Mouse (Mus musculus) left cerebral cortex, postnatal 36 days (tissue): ENCODE measurements around the gene Rhou. TPM values are rescaled to one million over a fixed set of nuclear protein-coding genes. Genes with fewer than 3 reads are reported as not detected.

ENCODE experiments used
- DNase-seq, 2 experiments: peaks; one replicate each; pipeline ENCODE4 v3.0.0; 2021 to 2022; ENCODE audit warnings: low spot score in 2 of 2, mixed read lengths in 1 of 2
- intact Hi-C: fragments of 180-260 bp; cut with DNase I; formaldehyde crosslinking; loops from one replicate; pipeline ENCODE4 v1.15.1; 2025
- total RNA-seq, 2 experiments: library from RNA; stranded (reverse); gene quantifications; 2 replicates each; pipeline ENCODE4 v1.2.3; 2021

The Rhou gene
- total RNA-seq, 2 experiments from 2014 or later: 41.6 to 49.0 TPM

DNA sequence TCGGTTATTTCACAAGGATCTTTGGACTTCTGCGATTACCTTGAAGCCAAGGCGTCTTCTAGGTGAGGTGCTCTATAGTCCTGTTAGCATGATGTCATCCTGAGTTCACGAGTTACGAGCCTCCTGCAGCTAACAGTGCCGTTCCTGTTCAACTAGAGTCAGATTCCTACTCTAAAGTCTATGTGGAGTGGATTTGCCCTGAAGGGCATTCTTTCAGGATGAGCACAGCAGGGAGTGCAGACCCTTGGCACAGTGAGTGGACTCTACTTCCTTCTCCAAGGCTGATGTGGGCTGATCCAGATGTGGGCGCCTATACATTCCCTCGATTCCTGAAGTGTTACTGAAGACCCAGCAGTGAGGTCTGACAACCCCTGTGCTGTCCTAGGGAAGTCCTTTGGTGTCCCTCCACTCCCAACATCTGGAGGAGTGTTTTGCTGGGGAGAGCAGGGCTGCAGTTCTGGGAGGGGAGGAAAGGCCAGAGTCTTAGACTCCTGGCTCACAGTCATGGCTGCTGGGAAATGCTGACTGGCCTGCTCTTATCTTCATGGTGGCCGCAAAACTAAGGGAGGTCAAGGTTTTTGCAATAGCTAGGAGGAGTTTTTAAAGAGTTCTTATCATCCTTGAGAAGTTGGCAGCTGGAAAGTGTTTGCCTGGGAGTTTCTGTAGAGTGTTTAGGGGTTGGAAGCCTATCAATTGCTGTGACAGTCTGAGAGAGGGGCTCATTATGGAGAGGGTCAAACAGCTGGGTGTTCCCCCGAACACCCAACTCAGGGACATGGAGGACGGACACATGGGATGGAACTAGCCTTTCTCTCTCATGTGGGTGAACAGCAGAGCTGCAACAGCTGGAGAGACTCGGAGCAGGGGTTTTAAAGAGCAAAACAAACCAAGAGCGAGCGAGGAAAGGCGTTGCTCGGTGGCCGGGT lies 5.2 kb upstream of the Rhou start:
- no peak for DNase-seq
- intact Hi-C loops: no loop called here

DNA sequence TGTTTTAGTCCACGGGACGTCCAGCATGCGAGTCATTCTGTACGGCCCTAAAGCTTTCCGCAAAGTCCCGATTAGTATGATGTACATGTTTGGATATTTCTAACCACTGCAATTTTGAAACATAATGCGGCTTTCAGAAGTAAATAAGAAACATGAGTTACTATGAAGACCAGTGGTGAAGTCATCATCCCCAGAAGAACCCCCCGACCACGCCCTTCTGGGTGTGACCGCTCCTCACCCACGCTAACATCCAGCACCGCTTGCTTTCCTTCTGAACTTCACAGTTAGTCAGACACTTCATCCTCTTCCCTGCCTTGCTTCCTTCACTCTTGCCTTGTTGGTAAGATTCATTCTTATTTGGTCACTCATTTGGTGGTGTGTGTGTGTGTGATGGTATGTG lies 4.2 kb upstream of the Rhou start:
- DNase-seq: no peak
- intact Hi-C loops: no loop called here

DNA sequence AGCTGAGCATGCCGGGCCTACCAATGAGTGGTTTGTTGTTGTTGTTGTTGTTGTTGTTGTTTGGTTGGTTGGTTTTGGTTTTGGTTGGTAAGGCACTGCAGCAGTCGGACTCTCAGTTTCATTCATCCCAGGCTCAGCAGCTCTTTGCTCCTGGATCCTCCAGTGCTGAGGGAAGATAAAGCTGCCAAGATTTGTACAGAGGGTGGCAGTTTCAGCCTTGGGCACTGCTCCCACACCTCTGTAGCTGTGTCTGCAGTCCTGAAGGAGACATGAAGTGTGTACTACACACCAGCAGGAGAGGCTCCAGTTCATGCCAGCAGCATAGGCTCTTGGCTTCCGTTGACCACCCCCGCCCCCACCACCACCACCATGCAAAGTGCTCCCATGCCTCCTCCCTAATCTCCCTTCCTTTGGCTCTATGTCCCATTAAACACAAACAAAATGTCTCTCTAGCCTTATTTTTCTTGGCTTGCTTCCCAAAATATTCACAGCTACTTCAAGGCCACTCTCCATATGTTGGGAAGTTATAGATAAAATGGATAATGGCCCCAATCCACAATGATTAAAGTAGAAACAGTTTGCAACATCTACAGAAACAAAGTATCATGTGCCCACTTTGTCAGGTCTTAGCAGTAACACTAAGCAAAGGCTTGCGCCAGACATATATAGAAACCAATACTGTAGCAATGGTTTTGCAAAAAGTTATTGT lies 2.2 kb upstream of the Rhou start:
- intact Hi-C loops: loop anchor here (2.0 to 5.0 kb wide), 3 partner anchors 76 to 133 kb away; no protein-coding TSS in a partner anchor
- no peak for DNase-seq

DNA sequence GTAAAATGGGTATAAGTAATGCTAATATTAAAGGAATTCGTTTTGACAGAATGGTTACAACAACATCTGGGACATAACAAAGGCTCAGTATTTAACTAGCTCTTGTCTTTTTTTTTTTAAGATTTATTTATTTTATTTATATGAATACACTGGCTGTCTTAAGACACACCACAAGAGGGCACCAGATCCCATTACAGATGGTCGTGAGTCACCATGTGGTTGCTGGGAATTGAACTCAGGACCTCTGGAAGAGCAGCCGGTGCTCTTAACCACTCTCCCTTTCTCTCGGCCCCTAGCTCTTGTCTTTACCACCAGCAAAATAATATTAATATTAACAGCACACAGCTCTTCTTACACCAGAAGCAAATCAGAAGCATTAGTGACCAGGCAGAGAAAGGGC lies 1.1 kb upstream of the Rhou start:
- intact Hi-C loops: loop anchor here (2.0 to 5.0 kb wide), 3 partner anchors 75 to 132 kb away; no protein-coding TSS in a partner anchor
- no peak for DNase-seq

DNA sequence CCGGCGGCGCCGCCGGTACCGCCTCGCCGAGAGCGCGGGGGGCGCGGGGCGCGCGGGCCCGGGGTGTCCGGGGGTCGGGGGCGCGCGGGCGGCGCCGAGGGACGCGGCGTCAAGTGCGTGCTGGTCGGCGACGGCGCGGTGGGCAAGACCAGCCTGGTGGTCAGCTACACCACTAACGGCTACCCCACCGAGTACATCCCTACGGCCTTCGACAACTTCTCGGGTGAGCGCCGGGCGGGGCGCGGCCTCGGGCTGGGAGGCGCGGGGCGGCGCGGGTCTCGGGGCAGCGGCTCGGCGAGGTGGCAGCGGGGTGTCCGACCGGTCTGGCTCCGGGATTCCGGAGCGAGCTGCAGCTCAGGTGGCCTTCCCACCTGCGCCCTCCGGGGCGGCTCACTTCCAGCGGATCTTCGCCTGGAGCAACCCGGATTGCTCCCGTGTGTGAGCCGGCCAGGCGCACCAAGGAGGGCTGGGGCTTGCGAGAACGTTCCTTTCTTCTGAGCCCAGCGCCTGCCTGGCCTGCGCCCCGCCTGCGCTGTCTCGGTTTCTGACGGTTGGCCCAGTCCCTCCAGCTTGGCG lies 353 bp downstream of the Rhou start:
- intact Hi-C loops: loop anchor here (2.0 to 5.0 kb wide), 3 partner anchors 73 to 131 kb away; no protein-coding TSS in a partner anchor
- DNase-seq: peak; percentile 55 to 59

GRCm38 (mm10) chr8:123654763-123655162 lies 1.0 kb downstream of the Rhou start:
- no peak for DNase-seq
- intact Hi-C loops: loop anchor here (5.0 kb wide), 2 partner anchors 53 to 73 kb away; no protein-coding TSS in a partner anchor

DNA sequence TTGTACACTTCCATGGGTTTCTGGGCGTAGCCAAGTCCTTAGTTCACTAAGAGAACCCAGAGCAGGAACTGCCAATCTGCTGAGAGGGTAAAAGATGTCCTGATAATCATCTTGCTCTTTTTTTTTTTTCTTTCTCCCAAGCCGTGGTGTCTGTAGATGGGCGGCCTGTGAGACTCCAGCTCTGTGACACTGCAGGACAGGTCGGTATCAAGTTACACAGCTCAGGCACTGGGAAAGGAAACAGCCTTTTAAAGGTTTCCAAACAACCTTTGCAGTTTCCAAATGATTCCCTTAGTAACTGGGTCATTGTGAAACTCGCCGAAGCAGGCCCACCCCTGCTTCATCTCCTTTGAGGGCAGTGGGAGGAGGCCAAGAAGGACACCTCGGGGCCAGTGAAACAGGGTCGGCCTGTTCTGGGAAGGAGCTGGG lies 1.6 kb downstream of the Rhou start:
- no peak for DNase-seq
- intact Hi-C loops: loop anchor here (5.0 kb wide), 1 partner anchor 52 kb away; no protein-coding TSS in a partner anchor

- no peak for DNase-seq
- intact Hi-C loops: loop anchor here (5.0 kb wide), 1 partner anchor 49 kb away; no protein-coding TSS in a partner anchor
These were observed 4.1 kb downstream of the Rhou start for GRCm38 (mm10) chr8:123657826-123658225.

- DNase-seq: no peak
- intact Hi-C loops: loop anchor here (5.0 kb wide), 1 partner anchor 48 kb away; no protein-coding TSS in a partner anchor
These were observed 5.8 kb downstream of the Rhou start for GRCm38 (mm10) chr8:123659469-123660057.

DNA sequence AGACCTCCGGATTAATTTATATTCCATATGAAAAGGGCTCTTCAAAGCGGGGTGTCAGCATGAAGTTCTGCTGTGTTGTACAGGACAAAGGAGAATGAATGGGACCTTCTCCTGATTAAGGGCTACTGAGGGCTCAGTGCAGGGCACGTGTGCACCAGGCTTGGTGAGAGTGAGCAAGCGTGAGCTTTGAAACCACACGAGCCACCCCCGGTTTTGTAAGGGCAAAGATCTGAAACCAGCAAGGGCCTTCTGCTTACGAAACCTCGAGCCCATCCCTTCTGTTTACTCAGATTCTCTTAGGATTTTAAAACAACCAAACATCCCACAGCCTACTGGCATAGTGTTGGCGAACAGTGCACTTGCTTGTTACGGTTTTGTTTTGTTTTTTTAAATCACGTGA lies 7.8 kb downstream of the Rhou start:
- no peak for DNase-seq
- intact Hi-C loops: no loop called here

DNA sequence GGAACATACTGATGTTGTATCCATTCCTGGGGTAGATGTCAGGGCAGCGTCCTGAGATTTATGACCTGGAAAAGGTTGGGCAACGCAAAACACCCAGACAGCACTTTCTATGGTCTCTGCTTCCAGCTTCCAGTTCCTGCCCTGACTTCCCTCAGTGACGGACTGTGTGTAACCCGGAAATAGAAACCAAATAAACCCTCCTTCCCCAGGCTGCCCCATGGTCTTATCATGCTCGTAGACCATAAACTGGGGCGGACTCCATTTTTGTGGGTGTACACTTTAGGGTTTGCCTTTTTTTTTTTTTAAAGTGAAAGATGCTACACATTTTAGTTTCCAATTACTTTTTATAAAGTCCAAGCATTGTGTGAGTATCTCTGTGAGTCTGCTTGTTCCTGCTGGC lies 11.9 kb downstream of the Rhou start:
- intact Hi-C loops: no loop called here

GRCm38 (mm10) chr8:123666832-123667231 lies 13.1 kb downstream of the Rhou start:
- intact Hi-C loops: no loop called here

More for the DNA sequence above, 11.9 kb downstream of the Rhou start:
- no peak for DNase-seq

GRCm38 (mm10) chr8:123668681-123669080 lies 15.0 kb downstream of the Rhou start:
- intact Hi-C loops: no loop called here
- no peak for DNase-seq

More at GRCm38 (mm10) chr8:123666832-123667231, 13.1 kb downstream of the Rhou start:
- no peak for DNase-seq

- intact Hi-C loops: no loop called here
These were observed 17.0 kb downstream of the Rhou start for GRCm38 (mm10) chr8:123670766-123671165.

GRCm38 (mm10) chr8:123671454-123671853 lies 17.7 kb downstream of the Rhou start:
- DNase-seq: no peak
- intact Hi-C loops: no loop called here

More at GRCm38 (mm10) chr8:123670766-123671165, 17.0 kb downstream of the Rhou start:
- no peak for DNase-seq

- intact Hi-C loops: no loop called here
These were observed 18.9 kb downstream of the Rhou start for GRCm38 (mm10) chr8:123672648-123673047.

DNA sequence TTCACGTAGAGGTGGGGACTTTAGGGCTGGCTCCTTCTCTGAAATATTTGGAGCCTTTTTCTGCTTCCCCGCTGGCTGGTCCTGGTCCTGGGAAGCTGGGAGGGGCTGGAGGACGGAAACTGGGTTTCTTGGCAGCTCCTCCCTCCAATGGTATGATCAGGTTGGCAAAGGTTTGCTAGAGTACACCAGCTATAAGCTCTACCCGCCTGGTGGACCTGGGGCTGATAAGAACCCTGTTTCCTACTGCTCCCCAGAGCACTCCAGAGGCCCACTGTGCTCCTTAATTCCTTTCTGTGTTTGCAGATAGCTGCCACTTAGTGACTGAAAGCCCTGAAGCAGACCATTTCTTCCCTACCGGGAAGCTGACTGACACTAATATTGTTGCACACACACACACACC lies 21.9 kb downstream of the Rhou start:
- DNase-seq: no peak
- intact Hi-C loops: no loop called here

More at GRCm38 (mm10) chr8:123672648-123673047, 18.9 kb downstream of the Rhou start:
- DNase-seq: no peak

- intact Hi-C loops: no loop called here
- no peak for DNase-seq
These were observed 24.7 kb downstream of the Rhou start for GRCm38 (mm10) chr8:123678390-123678789.

DNA sequence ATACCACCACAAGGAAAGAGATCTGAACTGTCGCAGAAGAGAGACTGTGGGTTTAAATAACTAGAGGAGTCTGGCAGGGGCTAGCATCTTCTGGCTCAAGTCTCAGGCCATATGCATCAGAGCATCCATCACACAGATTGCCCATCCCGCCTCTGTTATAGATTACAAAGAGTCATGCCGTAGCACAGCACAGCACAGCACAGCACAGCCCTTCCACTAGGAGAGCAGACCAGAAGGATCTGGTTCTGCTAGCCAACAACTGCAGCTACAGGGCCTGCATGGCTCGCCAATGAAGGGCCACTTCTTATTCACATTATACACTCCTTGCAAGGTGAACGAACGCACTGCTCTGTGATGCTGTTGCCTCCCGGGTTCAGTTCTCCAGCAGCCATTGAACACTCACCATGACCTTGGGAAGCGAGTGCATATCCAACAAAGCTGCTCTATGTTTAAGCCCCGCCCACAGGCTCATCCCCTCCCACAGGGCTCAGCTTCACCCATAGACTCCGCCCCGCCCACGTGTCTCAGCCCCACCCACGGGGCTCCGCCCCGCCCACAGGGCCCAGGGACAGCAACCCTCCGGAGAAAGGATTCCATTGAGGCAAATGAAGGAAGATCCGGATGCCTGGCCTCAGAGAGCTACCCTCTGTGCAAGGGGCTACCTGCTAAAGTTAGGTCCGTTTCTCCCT lies 28.5 kb downstream of the Rhou start:
- intact Hi-C loops: no loop called here
- DNase-seq: no peak
